Mouse (Mus musculus) splenic B cell, adult 2 months (primary cell): ENCODE results near the gene Gsdma2.
"Not testable (repeated sequence)": the region's sequence is repeated elsewhere in the genome, so short reads cannot be mapped to it uniquely, and the experiment has no call there.

ENCODE experiments used
- DNase-seq: peaks from one replicate; pipeline ENCODE4 v3.0.0-alpha.2; 2011; ENCODE audit warnings: low read depth, low spot score
- H3K27me3 ChIP-seq: 2 replicates; pipeline ENCODE4 v1.6.1; 2012; ENCODE audit warnings: mild to moderate bottlenecking, low read length, moderate library complexity, mixed read lengths; ENCODE audit not compliant: control insufficient read depth, poor library complexity, insufficient read depth, severe bottlenecking
- H3K36me3 ChIP-seq: 2 replicates; pipeline ENCODE4 v1.6.1; 2012; ENCODE audit warnings: mild to moderate bottlenecking, low read length, moderate library complexity, mixed read lengths; ENCODE audit not compliant: control insufficient read depth, poor library complexity, insufficient read depth, severe bottlenecking

The Gsdma2 gene

GRCm38 (mm10) chr11:98646459-98646858 lies at the start of gene Gsdma2:
Gene Gsdma2, plus strand, starts transcription at chr11:98646759.
- DNase-seq: no peak
- Histone ChIP-seq H3K27me3 (no peaks in the 10 kb centered on the region), H3K36me3 (no peaks in the 10 kb centered on the region)

GRCm38 (mm10) chr11:98597363-98597762 lies 49.2 kb upstream of the Gsdma2 start:
- H3K27me3 ChIP-seq: no peaks in the 10 kb centered on the region; the same call in 1 of the 2 replicates
- H3K36me3 ChIP-seq: no peaks in the 10 kb centered on the region
- peak; percentile 92 for DNase-seq

- no peak for DNase-seq
- Histone ChIP-seq H3K27me3 (no peaks in the 10 kb centered on the region), H3K36me3 (no peaks in the 10 kb centered on the region)
These were observed 48.6 kb upstream of the Gsdma2 start, which contains the start of gene Lrrc3c for GRCm38 (mm10) chr11:98597991-98598390. Gene Lrrc3c, plus strand, starts transcription at chr11:98598291.

- H3K36me3 ChIP-seq: no peaks in the 10 kb centered on the region
- DNase-seq: no peak
- H3K27me3 ChIP-seq: no peaks in the 10 kb centered on the region
These were observed 47.7 kb upstream of the Gsdma2 start for GRCm38 (mm10) chr11:98598851-98599290.

GRCm38 (mm10) chr11:98599291-98599690 lies 47.3 kb upstream of the Gsdma2 start:
- Histone ChIP-seq H3K27me3 (no peaks in the 10 kb centered on the region), H3K36me3 (no peaks in the 10 kb centered on the region)
- no peak for DNase-seq

GRCm38 (mm10) chr11:98602090-98602690 lies 44.4 kb upstream of the Gsdma2 start:
- Histone ChIP-seq H3K36me3 (no peaks in the 10 kb centered on the region), H3K27me3 (no peaks in the 10 kb centered on the region)
- peak; percentile 53 for DNase-seq

GRCm38 (mm10) chr11:98603953-98604352 lies 42.6 kb upstream of the Gsdma2 start:
- no peaks in the 10 kb centered on the region for H3K27me3 ChIP-seq
- peak; percentile 38 for DNase-seq
- H3K36me3 ChIP-seq: no peaks in the 10 kb centered on the region

- H3K36me3 ChIP-seq, H3K27me3 ChIP-seq, DNase-seq: not testable (repeated sequence)
These were observed 41.6 kb upstream of the Gsdma2 start for GRCm38 (mm10) chr11:98604911-98605310.

- no peaks in the 10 kb centered on the region for H3K36me3 ChIP-seq
These were observed 39.8 kb upstream of the Gsdma2 start for GRCm38 (mm10) chr11:98606763-98607162.

GRCm38 (mm10) chr11:98620791-98621190 lies 25.8 kb upstream of the Gsdma2 start:
- Histone ChIP-seq H3K36me3 (no peaks in the 10 kb centered on the region), H3K27me3 (no peaks in the 10 kb centered on the region)
- DNase-seq: no peak

More at GRCm38 (mm10) chr11:98606763-98607162, 39.8 kb upstream of the Gsdma2 start:
- peak; percentile 78 for DNase-seq
- H3K27me3 ChIP-seq: no peaks in the 10 kb centered on the region

- H3K27me3 ChIP-seq, H3K36me3 ChIP-seq, DNase-seq: not testable (repeated sequence)
These were observed 22.6 kb upstream of the Gsdma2 start for GRCm38 (mm10) chr11:98623981-98624380.

- DNase-seq, H3K27me3 ChIP-seq, H3K36me3 ChIP-seq: not testable (repeated sequence)
These were observed 22.2 kb upstream of the Gsdma2 start for GRCm38 (mm10) chr11:98624381-98624780.

- Histone ChIP-seq H3K36me3 (no peaks in the 10 kb centered on the region), H3K27me3 (no peaks in the 10 kb centered on the region)
- no peak for DNase-seq
These were observed 20.7 kb upstream of the Gsdma2 start, which contains the start of the genes Gm12355 and Gsdma3 for GRCm38 (mm10) chr11:98625611-98626410. Gene Gm12355, minus strand, starts transcription at chr11:98625661. Gene Gsdma3, plus strand, starts transcription at chr11:98626360.

- no peak for DNase-seq
- Histone ChIP-seq H3K36me3 (no peaks in the 10 kb centered on the region), H3K27me3 (no peaks in the 10 kb centered on the region; the same call in 1 of the 2 replicates)
These were observed 17.9 kb upstream of the Gsdma2 start for GRCm38 (mm10) chr11:98628706-98629105.

GRCm38 (mm10) chr11:98630646-98631045 lies 15.9 kb upstream of the Gsdma2 start:
- Histone ChIP-seq H3K36me3 (no peaks in the 10 kb centered on the region), H3K27me3 (no peaks in the 10 kb centered on the region; the same call in 1 of the 2 replicates)
- DNase-seq: no peak
